Mouse (Mus musculus) left cerebral cortex, postnatal 4 days (tissue): ENCODE results near the gene Mlh1. TPM values are rescaled to one million over a fixed set of nuclear protein-coding genes. Genes with fewer than 3 reads are reported as not detected.

ENCODE experiments used
- DNase-seq: peaks from one replicate; pipeline ENCODE4 v3.0.0-alpha.2; 2022
- intact Hi-C: fragments of 180-260 bp; cut with DNase I; formaldehyde crosslinking; loops from one replicate; pipeline ENCODE4 v1.15.1; 2025
- total RNA-seq, 2 experiments: library from RNA; stranded (reverse); gene quantifications; 2 replicates each; pipeline ENCODE4 v1.2.3; 2021

Mlh1 gene
- total RNA-seq, 2 experiments from 2014 or later: 27.0 to 30.7 TPM

GRCm38 (mm10) chr9:111221580-111221979, 50.0 kb downstream of the Mlh1 start:
- DNase-seq: no peak
- intact Hi-C loops: no loop called here

DNA sequence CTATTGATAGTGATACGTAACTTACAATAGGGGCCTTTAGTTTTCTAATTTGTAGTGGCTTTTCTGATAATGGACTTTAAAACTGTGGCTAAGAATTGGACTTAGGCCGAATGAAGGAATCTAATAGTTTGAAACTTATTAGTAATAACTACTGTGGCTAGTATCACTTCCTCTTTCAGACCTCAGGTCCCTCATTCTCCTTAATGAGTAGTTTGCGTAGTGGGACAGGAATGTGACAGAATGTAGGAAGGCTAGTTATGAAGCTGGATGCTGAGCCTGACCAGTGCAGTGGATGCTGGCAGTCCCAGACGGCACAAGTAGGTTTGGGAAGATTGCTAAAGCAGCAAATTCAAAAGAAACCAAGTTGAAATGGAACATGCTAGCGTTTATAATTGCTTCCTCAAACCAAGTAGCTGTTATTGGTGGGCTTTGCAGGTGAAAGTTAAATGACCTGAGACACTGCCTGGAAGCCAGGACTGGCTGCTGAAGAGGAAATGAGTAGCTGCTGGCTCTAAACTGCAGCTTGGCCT, 51.0 kb downstream of the Mlh1 start:
- intact Hi-C loops: no loop called here
- no peak for DNase-seq

DNA sequence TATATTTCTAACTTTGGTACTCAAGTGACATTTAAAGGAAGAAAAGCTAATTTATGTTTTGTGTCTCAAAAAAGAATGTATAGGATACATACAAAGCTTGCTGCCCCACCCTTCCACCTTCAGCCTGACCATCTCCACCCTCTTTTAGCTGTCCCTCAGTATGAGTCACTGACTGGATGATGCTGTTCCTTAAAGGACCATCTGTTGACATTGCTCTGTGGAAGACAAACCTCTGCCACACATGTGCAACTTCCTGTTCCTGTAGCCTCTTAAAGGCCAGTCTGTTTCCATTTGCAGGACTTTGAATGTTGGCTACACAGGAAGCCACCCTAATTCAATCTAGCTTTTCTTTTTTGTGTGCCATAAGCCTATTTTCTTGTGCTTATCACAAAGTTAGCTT, 55.2 kb downstream of the Mlh1 start:
- intact Hi-C loops: no loop called here

GRCm38 (mm10) chr9:111213501-111213900, 58.1 kb downstream of the Mlh1 start:
- intact Hi-C loops: no loop called here
- no peak for DNase-seq

More for the DNA sequence above, 55.2 kb downstream of the Mlh1 start:
- DNase-seq: no peak

DNA sequence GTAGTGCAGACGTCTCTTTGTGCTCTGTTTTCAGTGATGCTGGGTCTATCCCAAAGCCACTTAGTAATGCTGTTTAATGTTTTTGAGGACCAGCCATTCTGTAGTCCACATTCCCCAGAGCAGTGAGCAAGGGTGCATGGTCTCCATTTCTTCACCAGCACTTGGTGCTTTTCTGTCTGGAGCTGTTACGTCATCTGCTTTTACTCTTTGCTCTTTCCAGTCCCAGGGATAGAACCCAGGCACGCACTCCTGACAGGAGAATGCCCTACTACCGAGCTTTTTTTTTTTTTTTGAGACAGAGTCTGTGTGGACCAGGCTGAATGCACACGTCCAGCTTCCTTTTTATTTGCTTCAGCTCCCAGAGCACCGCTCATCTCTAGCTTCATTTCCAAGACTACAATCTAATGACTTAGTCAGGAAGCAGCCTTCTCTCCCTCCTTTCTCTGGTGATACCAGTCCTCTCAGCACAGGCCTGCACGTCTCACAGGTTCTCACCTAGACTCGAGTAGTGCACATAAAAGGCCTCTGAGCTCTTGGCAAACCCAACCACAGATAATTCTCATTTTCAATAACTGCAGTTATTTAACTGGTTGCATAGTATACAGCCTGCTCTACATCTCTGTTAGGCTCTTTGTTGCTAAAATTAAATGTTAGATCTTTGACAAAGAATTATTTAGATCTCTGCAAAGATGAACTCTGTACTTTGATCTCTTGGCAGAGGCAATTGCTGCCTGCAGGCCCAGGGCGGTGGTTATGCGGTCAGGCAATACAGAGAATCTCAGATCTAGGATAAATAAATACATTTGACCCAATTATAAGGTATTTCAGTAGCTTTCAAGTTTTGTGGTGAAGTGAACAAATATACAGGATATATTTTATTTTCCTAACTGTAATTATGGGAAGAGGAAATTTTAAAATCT, 60.2 kb downstream of the Mlh1 start:
- DNase-seq: no peak
- intact Hi-C loops: no loop called here

DNA sequence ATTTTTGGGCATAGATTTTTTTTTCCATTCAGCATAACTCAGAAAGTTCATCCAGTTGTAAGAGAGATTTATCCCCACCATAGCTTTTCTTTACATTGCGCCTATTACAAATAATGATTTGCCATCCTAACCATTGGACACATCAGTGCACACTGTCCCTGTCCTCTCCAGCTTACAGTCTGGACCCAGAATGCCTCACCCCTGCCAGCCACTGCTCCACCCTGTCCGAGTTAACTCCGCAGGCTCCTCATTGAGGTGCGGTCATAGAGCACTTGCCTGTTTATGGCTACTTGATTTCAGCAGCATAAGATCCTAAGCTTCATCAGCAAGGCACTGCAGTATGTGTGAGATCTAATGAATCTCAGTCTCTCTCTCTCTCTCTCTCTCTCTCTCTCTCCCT, 61.2 kb downstream of the Mlh1 start:
- DNase-seq: no peak
- intact Hi-C loops: no loop called here

GRCm38 (mm10) chr9:111209158-111209699, 62.4 kb downstream of the Mlh1 start:
- intact Hi-C loops: no loop called here
- no peak for DNase-seq

GRCm38 (mm10) chr9:111208185-111208584, 63.4 kb downstream of the Mlh1 start:
- intact Hi-C loops: no loop called here
- DNase-seq: no peak

GRCm38 (mm10) chr9:111207683-111208082, 63.9 kb downstream of the Mlh1 start:
- DNase-seq: no peak
- intact Hi-C loops: no loop called here

GRCm38 (mm10) chr9:111204601-111205375, 66.8 kb downstream of the Mlh1 start:
- DNase-seq: no peak
- intact Hi-C loops: no loop called here

DNA sequence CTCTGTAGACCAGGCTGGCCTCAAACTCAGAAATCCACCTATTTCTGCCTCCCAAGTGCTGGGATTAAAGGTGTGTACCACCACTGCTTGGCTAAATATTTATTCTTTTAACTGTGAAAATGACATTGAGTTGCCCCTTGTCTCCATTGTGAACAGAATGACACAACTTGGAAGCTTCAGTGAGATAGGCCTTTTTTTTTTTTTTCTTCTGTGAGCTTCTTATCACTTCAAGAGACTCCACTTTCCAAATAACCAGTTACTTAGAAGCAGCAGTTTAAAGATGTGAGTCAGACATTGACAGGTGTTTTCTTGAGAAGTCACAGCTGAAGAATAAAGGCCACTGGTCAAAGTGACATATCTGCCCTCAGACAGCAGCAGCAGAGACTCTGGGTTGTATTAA, 71.4 kb downstream of the Mlh1 start:
- intact Hi-C loops: no loop called here
- no peak for DNase-seq

- no peak for DNase-seq
- intact Hi-C loops: no loop called here
Observed at GRCm38 (mm10) chr9:111198332-111198731, 73.3 kb downstream of the Mlh1 start.

- no peak for DNase-seq
- intact Hi-C loops: no loop called here
Observed at GRCm38 (mm10) chr9:111197712-111198111, 73.9 kb downstream of the Mlh1 start.

- no peak for DNase-seq
- intact Hi-C loops: no loop called here
Observed at GRCm38 (mm10) chr9:111197116-111197515, 74.5 kb downstream of the Mlh1 start.

- intact Hi-C loops: no loop called here
- no peak for DNase-seq
Observed at GRCm38 (mm10) chr9:111193211-111193610, 78.4 kb downstream of the Mlh1 start.

- intact Hi-C loops: no loop called here
- no peak for DNase-seq
Observed at GRCm38 (mm10) chr9:111188731-111189130, 82.9 kb downstream of the Mlh1 start.

GRCm38 (mm10) chr9:111186861-111187260, 84.7 kb downstream of the Mlh1 start:
- intact Hi-C loops: no loop called here

GRCm38 (mm10) chr9:111184929-111185328, 86.7 kb downstream of the Mlh1 start:
- intact Hi-C loops: no loop called here
- no peak for DNase-seq

More at GRCm38 (mm10) chr9:111186861-111187260, 84.7 kb downstream of the Mlh1 start:
- no peak for DNase-seq

- intact Hi-C loops: no loop called here
- DNase-seq: no peak
Observed at GRCm38 (mm10) chr9:111182176-111182575, 89.4 kb downstream of the Mlh1 start.

- no peak for DNase-seq
- intact Hi-C loops: no loop called here
Observed at GRCm38 (mm10) chr9:111178971-111179370, 92.6 kb downstream of the Mlh1 start.
